Mouse (Mus musculus): ENCODE data around the gene 1600014C23Rik. TPM values are rescaled to one million over a fixed set of nuclear protein-coding genes. Genes with fewer than 3 reads are reported as not detected.

Gene 1600014C23Rik
- polyA plus RNA-seq, 1 experiment from 2014 or later, result not detected

- Histone ChIP-seq H3K9me3 (ENCODE audit: low read length) (no peaks in the 10 kb centered on the region), H3K27me3 (ENCODE audit: insufficient read depth, low read length) (peaks cover 9% of the 10 kb centered on the region), H3K4me1 (ENCODE audit: insufficient read depth, low read length) (peaks cover 31% of the 10 kb centered on the region), H3K36me3 (ENCODE audit: insufficient read depth, low read length) (no peaks in the 10 kb centered on the region), H3K4me3 (ENCODE audit: low read length) (no peak overlapping the region), H3K27ac (ENCODE audit: low read length) (no peak overlapping the region), H3K9ac (replicated peaks; ENCODE audit: low read length) (no peak overlapping the region), H3K4me2 (replicated peaks; ENCODE audit: low read depth, low read length) (no peak overlapping the region)
- ATAC-seq (ENCODE audit: low FRiP score, low TSS enrichment), result no peak
- 84% methylated on average over 4 of the region's 4 CpGs for WGBS
Measured at GRCm38 (mm10) chr17:45730696-45731095, 2.9 kb downstream of the 1600014C23Rik start.

DNA sequence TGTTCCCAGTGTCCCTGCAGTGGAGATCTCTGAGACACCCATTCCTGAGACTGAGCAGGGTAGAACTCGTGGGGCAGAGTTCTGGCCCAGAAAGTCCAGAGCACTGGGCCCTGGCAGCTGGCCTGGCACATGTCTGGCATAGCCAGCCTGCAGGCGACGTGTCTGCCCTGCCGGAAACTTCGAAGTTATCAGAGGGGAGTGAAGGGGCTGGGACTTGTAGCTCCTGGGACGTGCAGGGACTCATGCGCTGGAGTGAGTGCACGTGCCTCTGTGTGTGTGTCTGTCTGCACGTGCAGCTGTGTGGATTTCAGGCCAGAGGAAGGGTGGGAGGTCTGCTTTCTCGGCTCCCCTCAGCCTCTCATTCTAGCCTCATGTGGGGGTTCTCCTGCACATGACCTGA is 4.3 kb downstream of the 1600014C23Rik start:
- WGBS, result 48% methylated on average over 10 of the region's 10 CpGs
- peaks cover 9% of the 10 kb centered on the region for H3K27me3 ChIP-seq (ENCODE audit: insufficient read depth, low read length)
- H3K27ac ChIP-seq (ENCODE audit: low read length), result no peak overlapping the region
- no peak for ATAC-seq (ENCODE audit: low FRiP score, low TSS enrichment)
- peaks cover 18% of the 10 kb centered on the region for H3K4me1 ChIP-seq (ENCODE audit: insufficient read depth, low read length)
- no peaks in the 10 kb centered on the region for H3K9me3 ChIP-seq (ENCODE audit: low read length)
- H3K4me3 ChIP-seq (ENCODE audit: low read length), result no peak overlapping the region
- no peaks in the 10 kb centered on the region for H3K36me3 ChIP-seq (ENCODE audit: insufficient read depth, low read length)
- H3K4me2 ChIP-seq (replicated peaks; ENCODE audit: low read depth, low read length), result no peak overlapping the region
- no peak overlapping the region for H3K9ac ChIP-seq (replicated peaks; ENCODE audit: low read length)

- no peaks in the 10 kb centered on the region for H3K36me3 ChIP-seq (ENCODE audit: insufficient read depth, low read length)
- 41% methylated on average over 8 of the region's 8 CpGs for WGBS
- no peak overlapping the region for H3K4me3 ChIP-seq (ENCODE audit: low read length)
- H3K9ac ChIP-seq (replicated peaks; ENCODE audit: low read length), result no peak overlapping the region
- H3K27me3 ChIP-seq (ENCODE audit: insufficient read depth, low read length), result peaks cover 5% of the 10 kb centered on the region
- H3K27ac ChIP-seq (ENCODE audit: low read length), result no peak overlapping the region
- no peak for ATAC-seq (ENCODE audit: low FRiP score, low TSS enrichment)
- no peak overlapping the region for H3K4me2 ChIP-seq (replicated peaks; ENCODE audit: low read depth, low read length)
- peaks cover 6% of the 10 kb centered on the region; the same call in 1 of the 2 replicates for H3K4me1 ChIP-seq (ENCODE audit: insufficient read depth, low read length)
- H3K9me3 ChIP-seq (ENCODE audit: low read length), result no peaks in the 10 kb centered on the region
Measured at GRCm38 (mm10) chr17:45727983-45728723, 5.5 kb downstream of the 1600014C23Rik start.

- ATAC-seq (ENCODE audit: low FRiP score, low TSS enrichment), result no peak
- H3K36me3 ChIP-seq (ENCODE audit: insufficient read depth, low read length), result no peaks in the 10 kb centered on the region
- H3K4me1 ChIP-seq (ENCODE audit: insufficient read depth, low read length), result no peaks in the 10 kb centered on the region
- 83% methylated on average over 2 of the region's 2 CpGs for WGBS
- no peak overlapping the region for H3K27ac ChIP-seq (ENCODE audit: low read length)
- H3K9me3 ChIP-seq (ENCODE audit: low read length), result no peaks in the 10 kb centered on the region
- no peak overlapping the region for H3K4me2 ChIP-seq (replicated peaks; ENCODE audit: low read depth, low read length)
- H3K9ac ChIP-seq (replicated peaks; ENCODE audit: low read length), result no peak overlapping the region
- no peak overlapping the region for H3K4me3 ChIP-seq (ENCODE audit: low read length)
- H3K27me3 ChIP-seq (ENCODE audit: insufficient read depth, low read length), result no peaks in the 10 kb centered on the region
Measured at GRCm38 (mm10) chr17:45727481-45727880, 6.2 kb downstream of the 1600014C23Rik start.

GRCm38 (mm10) chr17:45726249-45726648 is 7.4 kb downstream of the 1600014C23Rik start:
- H3K9me3 ChIP-seq (ENCODE audit: low read length), result no peaks in the 10 kb centered on the region
- H3K27ac ChIP-seq (ENCODE audit: low read length), result no peak overlapping the region
- H3K9ac ChIP-seq (replicated peaks; ENCODE audit: low read length), result no peak overlapping the region; the same call in 1 of the 2 replicates
- H3K4me1 ChIP-seq (ENCODE audit: insufficient read depth, low read length), result no peaks in the 10 kb centered on the region
- no peak overlapping the region for H3K4me3 ChIP-seq (ENCODE audit: low read length)
- no peak overlapping the region for H3K4me2 ChIP-seq (replicated peaks; ENCODE audit: low read depth, low read length)
- ATAC-seq (ENCODE audit: low FRiP score, low TSS enrichment), result 0 out of 2 replicates have a peak, but pooled peaks have one; percentile 8
- WGBS, result 45% methylated on average over 7 of the region's 7 CpGs
- no peaks in the 10 kb centered on the region for H3K27me3 ChIP-seq (ENCODE audit: insufficient read depth, low read length)
- no peaks in the 10 kb centered on the region for H3K36me3 ChIP-seq (ENCODE audit: insufficient read depth, low read length)

DNA sequence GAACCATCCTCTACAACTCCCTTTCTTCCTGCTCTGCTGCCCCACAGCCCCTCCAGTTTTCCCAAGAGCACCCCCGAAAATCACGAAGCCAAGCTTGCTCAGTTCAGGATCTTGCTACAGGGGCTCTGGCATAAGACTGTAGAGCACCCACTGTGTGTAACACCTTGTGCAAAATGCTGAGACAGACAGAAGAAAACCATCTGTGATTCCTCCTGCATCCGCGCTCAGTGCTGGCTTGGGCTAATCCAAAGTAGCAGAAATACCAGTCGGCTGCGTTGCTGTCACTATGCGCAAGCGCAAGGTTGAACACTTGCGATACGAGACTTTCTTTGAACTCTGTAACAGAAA is 9.1 kb downstream of the 1600014C23Rik start:
- H3K9me3 ChIP-seq (ENCODE audit: low read length), result no peaks in the 10 kb centered on the region
- H3K9ac ChIP-seq (replicated peaks; ENCODE audit: low read length), result no peak overlapping the region
- WGBS, result 84% methylated on average over 10 of the region's 10 CpGs
- H3K4me3 ChIP-seq (ENCODE audit: low read length), result no peak overlapping the region
- H3K27ac ChIP-seq (ENCODE audit: low read length), result no peak overlapping the region
- no peak overlapping the region for H3K4me2 ChIP-seq (replicated peaks; ENCODE audit: low read depth, low read length)
- no peaks in the 10 kb centered on the region for H3K27me3 ChIP-seq (ENCODE audit: insufficient read depth, low read length)
- no peaks in the 10 kb centered on the region for H3K4me1 ChIP-seq (ENCODE audit: insufficient read depth, low read length)
- ATAC-seq (ENCODE audit: low FRiP score, low TSS enrichment), result no peak
- H3K36me3 ChIP-seq (ENCODE audit: insufficient read depth, low read length), result no peaks in the 10 kb centered on the region

DNA sequence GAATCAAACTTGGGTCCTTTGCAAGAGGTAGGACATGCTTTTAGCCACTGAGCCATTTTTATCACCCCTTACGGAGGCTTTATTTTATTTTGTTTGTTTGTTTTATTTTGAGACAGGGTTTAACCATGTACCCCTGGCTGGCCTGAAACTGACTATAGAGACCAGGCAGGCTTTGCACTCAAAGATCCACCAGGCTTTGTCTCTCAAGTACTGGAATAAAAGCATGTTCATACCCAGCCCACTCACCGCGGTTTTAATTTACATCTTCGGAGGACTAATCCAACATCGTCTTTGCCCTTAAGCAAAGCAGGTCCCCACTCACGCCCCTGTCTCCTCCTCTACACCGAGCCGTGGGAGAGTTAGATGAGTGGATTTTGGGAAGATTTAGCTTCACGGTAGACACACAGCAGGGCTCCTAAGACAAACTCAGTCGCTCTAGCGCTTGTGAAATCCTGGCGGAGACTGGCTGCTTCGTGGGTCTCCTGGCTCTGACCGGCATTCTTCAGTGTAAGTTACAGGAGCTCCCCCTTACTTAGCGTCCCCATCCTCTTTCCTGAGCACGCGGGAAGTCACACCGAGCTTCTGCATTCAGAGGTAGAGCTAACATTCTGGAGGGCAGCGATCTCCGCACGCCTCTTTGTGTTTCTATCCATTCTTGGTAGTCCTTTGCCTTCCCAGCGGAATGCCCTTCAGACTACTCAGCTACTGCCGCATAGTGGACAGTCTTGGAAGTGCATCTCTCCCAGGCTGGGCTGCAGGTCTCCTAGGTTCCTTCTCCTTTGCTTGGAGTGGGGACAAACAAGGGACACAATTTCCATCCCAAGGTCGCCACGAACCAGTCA is 9.7 kb downstream of the 1600014C23Rik start:
- WGBS, result 2% methylated on average over 25 of the region's 25 CpGs

DNA sequence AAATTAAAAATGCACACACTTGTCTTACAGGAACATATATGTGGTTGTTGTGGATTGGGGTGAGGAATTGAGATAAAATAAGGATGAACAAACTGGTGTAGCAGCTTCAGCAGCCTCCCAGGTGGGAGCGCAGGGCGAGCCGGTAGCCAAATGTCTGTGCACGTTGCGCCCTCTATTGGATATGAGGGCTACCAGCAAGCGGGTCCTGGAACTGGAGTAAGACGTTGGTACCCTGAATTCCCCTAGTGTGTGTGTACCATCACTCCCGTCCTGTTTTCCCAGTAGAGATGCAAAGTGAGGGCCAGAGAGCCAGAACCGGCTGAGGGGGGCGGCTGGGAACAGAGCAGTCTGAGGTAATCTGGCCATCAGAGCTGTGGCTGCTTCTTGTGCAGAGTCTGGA is 15.3 kb downstream of the 1600014C23Rik start:
- Histone ChIP-seq H3K4me1 (ENCODE audit: insufficient read depth, low read length) (peaks cover 8% of the 10 kb centered on the region; the same call in 1 of the 2 replicates), H3K27ac (ENCODE audit: low read length) (no peak overlapping the region), H3K4me2 (replicated peaks; ENCODE audit: low read depth, low read length) (no peak overlapping the region), H3K36me3 (ENCODE audit: insufficient read depth, low read length) (no peaks in the 10 kb centered on the region), H3K9me3 (ENCODE audit: low read length) (no peaks in the 10 kb centered on the region), H3K27me3 (ENCODE audit: insufficient read depth, low read length) (no peaks in the 10 kb centered on the region), H3K4me3 (ENCODE audit: low read length) (no peak overlapping the region), H3K9ac (replicated peaks; ENCODE audit: low read length) (no peak overlapping the region)
- ATAC-seq (ENCODE audit: low FRiP score, low TSS enrichment), result peak; percentile 9; the same call in 1 of the 2 replicates
- WGBS, result 10% methylated on average over 10 of the region's 10 CpGs

More for the DNA sequence above, 9.7 kb downstream of the 1600014C23Rik start:
- Histone ChIP-seq H3K9ac (replicated peaks; ENCODE audit: low read length) (peak overlapping the region; percentile 75), H3K4me2 (replicated peaks; ENCODE audit: low read depth, low read length) (peak overlapping the region; percentile 69), H3K27me3 (ENCODE audit: insufficient read depth, low read length) (no peaks in the 10 kb centered on the region), H3K36me3 (ENCODE audit: insufficient read depth, low read length) (no peaks in the 10 kb centered on the region), H3K9me3 (ENCODE audit: low read length) (no peaks in the 10 kb centered on the region), H3K27ac (ENCODE audit: low read length) (0 out of 2 replicates have a peak overlapping the region, but pooled peaks have one; percentile 35), H3K4me3 (ENCODE audit: low read length) (peak overlapping the region; percentile 50), H3K4me1 (ENCODE audit: insufficient read depth, low read length) (no peaks in the 10 kb centered on the region)
- peak; percentile 63; the same call in 1 of the 2 replicates for ATAC-seq (ENCODE audit: low FRiP score, low TSS enrichment)

GRCm38 (mm10) chr17:45711525-45711924 is 22.1 kb downstream of the 1600014C23Rik start:
- Histone ChIP-seq H3K4me1 (ENCODE audit: insufficient read depth, low read length) (0 out of 2 replicates have a peak, but pooled peaks cover 1% of the 10 kb centered on the region), H3K4me2 (replicated peaks; ENCODE audit: low read depth, low read length) (no peak overlapping the region), H3K4me3 (ENCODE audit: low read length) (no peak overlapping the region), H3K9ac (replicated peaks; ENCODE audit: low read length) (no peak overlapping the region), H3K36me3 (ENCODE audit: insufficient read depth, low read length) (no peaks in the 10 kb centered on the region), H3K27me3 (ENCODE audit: insufficient read depth, low read length) (no peaks in the 10 kb centered on the region), H3K9me3 (ENCODE audit: low read length) (no peaks in the 10 kb centered on the region), H3K27ac (ENCODE audit: low read length) (no peak overlapping the region)
- no peak for ATAC-seq (ENCODE audit: low FRiP score, low TSS enrichment)
- 54% methylated on average over 3 of the region's 3 CpGs for WGBS

All from kidney, embryonic 16.5 days (tissue).